Mouse (Mus musculus) small intestine, adult 2 months (tissue): Measurements from ENCODE around the gene Plp2. TPM values are rescaled to one million over a fixed set of nuclear protein-coding genes. Genes with fewer than 3 reads are reported as not detected.

Source experiments
- H3K27ac ChIP-seq: fragments of 200-500 bp; 2 replicates; pipeline ENCODE4 v1.5.1; 2012; ENCODE audit warnings: low read depth, low read length, control low read depth, inconsistent platforms; ENCODE audit not compliant: insufficient read depth
- H3K27me3 ChIP-seq: fragments of 200-500 bp; 2 replicates; pipeline ENCODE4 v1.6.1; 2012; ENCODE audit warnings: mild to moderate bottlenecking, moderate library complexity, low read length, inconsistent platforms; ENCODE audit not compliant: control insufficient read depth, insufficient read depth
- H3K36me3 ChIP-seq: fragments of 200-500 bp; 2 replicates; pipeline ENCODE4 v1.6.1; 2012; ENCODE audit warnings: mild to moderate bottlenecking, low read length, control low read depth, inconsistent platforms; ENCODE audit not compliant: control insufficient read depth, insufficient read depth
- H3K4me1 ChIP-seq: fragments of 200-500 bp; 2 replicates; pipeline ENCODE4 v1.6.1; 2012; ENCODE audit warnings: low read length, inconsistent platforms, mixed read lengths; ENCODE audit not compliant: control insufficient read depth, insufficient read depth, insufficient read length
- H3K4me3 ChIP-seq: fragments of 200-500 bp; 2 replicates; pipeline ENCODE4 v1.5.1; 2012; ENCODE audit warnings: low read depth, mild to moderate bottlenecking, control low read depth, inconsistent platforms, low read length, moderate library complexity
- CTCF ChIP-seq: fragments of 200-500 bp; IDR thresholded peaks from 2 replicates; pipeline ENCODE4 v1.5.1; 2012; ENCODE audit warnings: low read depth, mild to moderate bottlenecking, control low read depth, inconsistent platforms, low read length, moderate library complexity, mixed read lengths; ENCODE audit not compliant: insufficient replicate concordance, insufficient read length; ENCODE audit errors: extremely low read depth
- POLR2A ChIP-seq: fragments of 200-500 bp; IDR thresholded peaks from 2 replicates; pipeline ENCODE4 v1.6.1; 2012; ENCODE audit warnings: low read depth, mild to moderate bottlenecking, control low read depth, inconsistent platforms, low read length, moderate library complexity
- WGBS: fragments of 180-500 bp; shearing (Covaris S2); methylation state at CpG from one replicate; pipeline ENCODE4 v1.1.7; 2018; 5-methylcytosine and 5-hydroxymethylcytosine counted together
- polyA plus RNA-seq: library from polyadenylated mRNA; depleted of rRNA; stranded (reverse); fragments of >200 nt; gene quantifications from 2 replicates; pipeline ENCODE4 v1.2.3, GENCODE M21; 2012; rRNA removed

Gene Plp2
- polyA plus RNA-seq, 1 experiment: 138 TPM

DNA sequence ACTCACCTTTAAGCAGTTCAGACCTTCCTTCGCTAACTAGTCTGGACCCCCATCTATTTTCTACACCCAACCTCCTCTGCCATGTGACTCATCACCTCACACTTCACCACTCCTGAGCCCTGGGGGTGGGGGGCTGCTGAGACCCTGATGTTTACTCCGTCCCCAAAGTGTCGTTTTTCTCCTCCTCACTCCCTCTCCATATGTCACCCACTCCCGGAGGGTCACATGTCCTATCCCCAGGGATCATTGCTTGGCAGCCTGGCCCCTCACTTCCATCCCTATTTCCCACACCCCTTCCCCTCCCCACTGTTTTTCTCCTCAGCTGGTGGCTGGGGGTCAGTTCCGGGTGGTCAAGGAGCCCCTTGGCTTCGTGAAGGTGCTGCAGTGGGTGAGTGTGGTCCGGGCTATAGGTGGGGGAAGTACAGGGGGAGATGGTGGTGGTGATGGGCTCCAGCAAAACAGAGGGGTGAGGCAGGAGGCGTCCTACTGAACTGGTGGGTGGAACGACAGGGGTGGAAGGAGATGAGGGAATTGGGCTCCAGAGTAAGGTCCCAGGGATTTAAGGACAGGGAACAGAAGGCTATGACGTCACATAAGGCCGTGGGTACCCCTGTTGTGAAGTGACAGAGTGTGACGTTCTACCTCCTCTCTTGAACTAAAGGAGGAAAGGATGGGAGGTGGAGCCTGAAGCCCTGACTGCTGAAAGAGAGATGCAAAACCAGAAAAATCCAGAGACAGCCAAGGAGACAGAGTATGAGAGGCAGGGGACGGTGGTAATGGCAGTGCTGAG, 31.5 kb downstream of the Plp2 start:
- Histone ChIP-seq H3K36me3 (no peaks in the 10 kb centered on the region), H3K4me1 (peaks cover 1% of the 10 kb centered on the region; the same call in 1 of the 2 replicates), H3K27ac (no peak overlapping the region), H3K4me3 (no peak overlapping the region), H3K27me3 (no peaks in the 10 kb centered on the region; the same call in 1 of the 2 replicates)
- TF ChIP-seq CTCF: no peak
- TF ChIP-seq POLR2A: no peak
- 22% methylated on average over 13 of the region's 13 CpGs for WGBS

DNA sequence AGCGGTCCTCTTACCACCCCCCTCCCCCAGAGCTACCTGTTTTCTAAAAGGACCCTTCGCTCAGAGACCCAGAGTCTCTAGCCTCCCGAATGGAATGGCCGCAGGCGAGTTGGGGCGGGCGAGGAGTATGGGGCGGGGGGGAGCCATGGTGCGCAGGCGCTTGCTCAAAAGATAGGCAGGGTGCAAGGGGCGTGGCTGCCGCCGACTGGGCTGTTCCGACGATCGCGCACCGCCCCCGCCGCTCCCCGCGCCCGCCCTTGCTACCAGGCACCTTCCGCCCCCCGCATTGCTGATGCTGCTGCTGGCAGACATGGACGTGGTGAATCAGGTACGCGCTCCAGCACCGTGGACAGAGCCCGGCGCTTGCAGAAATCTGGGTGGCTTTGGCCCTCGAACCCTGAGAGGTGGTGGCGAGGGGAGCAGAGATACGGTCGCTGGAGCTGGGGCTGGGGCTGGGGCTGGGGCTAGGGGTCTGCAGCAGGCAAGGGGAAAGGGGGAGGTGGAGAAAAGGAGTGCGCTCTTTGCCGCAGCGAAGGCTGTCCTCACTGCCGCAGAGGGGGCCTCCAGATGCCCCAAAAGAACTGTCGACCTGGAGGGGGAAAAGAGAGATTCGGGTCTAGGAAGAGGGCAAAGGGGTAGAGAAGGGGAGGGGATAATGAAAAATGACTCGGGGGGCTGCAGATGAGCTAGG, 32.6 kb downstream of the Plp2 start, which contains the start of gene Syp:
TSS of gene Syp (plus strand) at position 71 of the 691 bp plus-strand sequence.
- TF ChIP-seq CTCF: no peak
- no peak for TF ChIP-seq POLR2A
- WGBS: 15% methylated on average over 29 of the region's 42 CpGs
- Histone ChIP-seq H3K4me3 (peak within 1 kb of the TSS; percentile 43), H3K27ac (no peak within 1 kb of the TSS), H3K36me3 (no peaks in the 10 kb centered on the region), H3K4me1 (peaks cover 1% of the 10 kb centered on the region; the same call in 1 of the 2 replicates), H3K27me3 (no peaks in the 10 kb centered on the region; the same call in 1 of the 2 replicates)

GRCm38 (mm10) chrX:7635101-7635500, 36.1 kb downstream of the Plp2 start:
- Histone ChIP-seq H3K4me1 (no peaks in the 10 kb centered on the region), H3K36me3 (no peaks in the 10 kb centered on the region), H3K4me3 (no peak overlapping the region), H3K27ac (no peak overlapping the region), H3K27me3 (no peaks in the 10 kb centered on the region; the same call in 1 of the 2 replicates)
- WGBS: 74% methylated on average over 3 of the region's 3 CpGs
- TF ChIP-seq POLR2A (no peak), CTCF (no peak)

GRCm38 (mm10) chrX:7632560-7632959, 38.6 kb downstream of the Plp2 start:
- no peaks in the 10 kb centered on the region for H3K36me3 ChIP-seq
- TF ChIP-seq CTCF (no peak), POLR2A (no peak)
- no peak overlapping the region for H3K27ac ChIP-seq
- 81% methylated on average over 6 of the region's 6 CpGs for WGBS
- H3K27me3 ChIP-seq: no peaks in the 10 kb centered on the region
- H3K4me3 ChIP-seq: no peak overlapping the region
- H3K4me1 ChIP-seq: no peaks in the 10 kb centered on the region

Other genes with a start within 250 kb of the Plp2 start
- gene Foxp3, start 97.7 kb downstream of the Plp2 start, polyA plus RNA-seq: 0.62 and 1.2 TPM in 2 replicates
- 0.98 and 1.6 TPM in 2 replicates for gene Ppp1r3f, start 97.1 kb downstream of the Plp2 start, polyA plus RNA-seq
- 5.0 and 11.1 TPM in 2 replicates for gene Ccdc22, start 65.9 kb downstream of the Plp2 start, polyA plus RNA-seq
- 0.03 and 0.04 TPM in 2 replicates for gene Cacna1f, start 64.3 kb downstream of the Plp2 start, polyA plus RNA-seq
- gene Syp, start 32.9 kb downstream of the Plp2 start, polyA plus RNA-seq: 2.4 and 3.2 TPM in 2 replicates
- 10.3 and 13.0 TPM in 2 replicates for gene Prickle3, start 14.1 kb downstream of the Plp2 start, polyA plus RNA-seq
- gene Magix, start 9.9 kb upstream of the Plp2 start, polyA plus RNA-seq: 0.90 and 1.5 TPM in 2 replicates
- 2.3 and 3.6 TPM in 2 replicates for gene Gpkow, start 25.7 kb upstream of the Plp2 start, polyA plus RNA-seq
- gene Wdr45, start 42.9 kb upstream of the Plp2 start, polyA plus RNA-seq: 14.9 and 33.6 TPM in 2 replicates
- 0.10 and 0.25 TPM in 2 replicates for gene Gm45208, start 50.9 kb upstream of the Plp2 start, polyA plus RNA-seq
- gene Praf2, start 57.0 kb upstream of the Plp2 start, polyA plus RNA-seq: 36.5 and 46.2 TPM in 2 replicates
- 16.3 and 65.1 TPM in 2 replicates for gene Ccdc120, start 79.5 kb upstream of the Plp2 start, polyA plus RNA-seq
- 19.5 and 23.0 TPM in 2 replicates for gene Tfe3, start 91.2 kb upstream of the Plp2 start, polyA plus RNA-seq
- 13.0 and 23.2 TPM in 2 replicates for gene Gripap1, start 118.4 kb upstream of the Plp2 start, polyA plus RNA-seq
- 0.72 and 1.3 TPM in 2 replicates for gene Kcnd1, start 150.9 kb upstream of the Plp2 start, polyA plus RNA-seq
- gene Otud5, start 170.0 kb upstream of the Plp2 start, polyA plus RNA-seq: 22.0 and 45.8 TPM in 2 replicates
- gene Pim2, start 206.9 kb upstream of the Plp2 start, polyA plus RNA-seq: 6.8 and 14.5 TPM in 2 replicates
- gene Slc35a2, start 212.6 kb upstream of the Plp2 start, polyA plus RNA-seq: 53.4 and 99.6 TPM in 2 replicates
- gene Pqbp1, start 227.9 kb upstream of the Plp2 start, polyA plus RNA-seq: 15.0 and 31.7 TPM in 2 replicates
- 20.8 and 31.8 TPM in 2 replicates for gene Timm17b, start 228.0 kb upstream of the Plp2 start, polyA plus RNA-seq
- gene Gm10491, start 236.4 kb upstream of the Plp2 start, polyA plus RNA-seq: not detected in 2 replicates
- gene Gm10490, start 238.2 kb upstream of the Plp2 start, polyA plus RNA-seq: not detected in 2 replicates
- 10.8 and 21.1 TPM in 2 replicates for gene Pcsk1n, start 248.4 kb upstream of the Plp2 start, polyA plus RNA-seq